Mouse (Mus musculus): ENCODE data around the gene Tmem100. TPM values are rescaled to one million over a fixed set of nuclear protein-coding genes. Genes with fewer than 3 reads are reported as not detected.

Tmem100 gene
- polyA plus RNA-seq, 1 experiment from 2014 or later = 29.7 TPM

GRCm38 (mm10) chr11:90027216-90027615 is 2.9 kb upstream of the Tmem100 start:
- WGBS = 25% methylated on average over 7 of the region's 7 CpGs
- Histone ChIP-seq H3K27me3 (replicated peaks; ENCODE audit: control insufficient read depth, insufficient read depth, low read length) (no peaks in the 10 kb centered on the region), H3K4me2 (ENCODE audit: low read depth, low read length) (no peak overlapping the region), H3K4me1 (ENCODE audit: control insufficient read depth, insufficient read depth, low read length) (peaks cover 48% of the 10 kb centered on the region), H3K4me3 (ENCODE audit: low read depth, low read length) (no peak overlapping the region), H3K27ac (replicated peaks; ENCODE audit: low read depth, low read length) (peak overlapping the region; percentile 50; the same call in 1 of the 2 replicates), H3K9me3 (ENCODE audit: control insufficient read depth, low read length) (no peaks in the 10 kb centered on the region), H3K36me3 (ENCODE audit: control insufficient read depth, insufficient read depth, low read length) (no peaks in the 10 kb centered on the region), H3K9ac (ENCODE audit: low read depth, low read length) (no peak overlapping the region)
- peak; percentile 75 for DNase-seq (ENCODE audit: low spot score)
- no peak for ATAC-seq (ENCODE audit: low read depth)

- DNase-seq (ENCODE audit: low spot score) (no peak), ATAC-seq (ENCODE audit: low read depth) (no peak)
- H3K27me3 ChIP-seq (replicated peaks; ENCODE audit: control insufficient read depth, insufficient read depth, low read length) = no peaks in the 10 kb centered on the region
- no peak overlapping the region for H3K4me3 ChIP-seq (ENCODE audit: low read depth, low read length)
- H3K9me3 ChIP-seq (ENCODE audit: control insufficient read depth, low read length) = no peaks in the 10 kb centered on the region
- H3K4me2 ChIP-seq (ENCODE audit: low read depth, low read length) = no peak overlapping the region; the same call in 1 of the 2 replicates
- WGBS = 75% methylated on average over 8 of the region's 8 CpGs
- H3K4me1 ChIP-seq (ENCODE audit: control insufficient read depth, insufficient read depth, low read length) = peaks cover 53% of the 10 kb centered on the region
- H3K27ac ChIP-seq (replicated peaks; ENCODE audit: low read depth, low read length) = peak overlapping the region; percentile 75
- no peak overlapping the region for H3K9ac ChIP-seq (ENCODE audit: low read depth, low read length)
- H3K36me3 ChIP-seq (ENCODE audit: control insufficient read depth, insufficient read depth, low read length) = no peaks in the 10 kb centered on the region
Observed at GRCm38 (mm10) chr11:90028746-90029145, 1.4 kb upstream of the Tmem100 start.

GRCm38 (mm10) chr11:90029354-90029753 is 794 bp upstream of the Tmem100 start:
- Histone ChIP-seq H3K4me3 (ENCODE audit: low read depth, low read length) (peak overlapping the region; percentile 47), H3K27ac (replicated peaks; ENCODE audit: low read depth, low read length) (peak overlapping the region; percentile 75), H3K4me1 (ENCODE audit: control insufficient read depth, insufficient read depth, low read length) (peaks cover 53% of the 10 kb centered on the region), H3K27me3 (replicated peaks; ENCODE audit: control insufficient read depth, insufficient read depth, low read length) (no peaks in the 10 kb centered on the region), H3K9ac (ENCODE audit: low read depth, low read length) (no peak overlapping the region), H3K36me3 (ENCODE audit: control insufficient read depth, insufficient read depth, low read length) (no peaks in the 10 kb centered on the region), H3K4me2 (ENCODE audit: low read depth, low read length) (peak overlapping the region; percentile 67), H3K9me3 (ENCODE audit: control insufficient read depth, low read length) (no peaks in the 10 kb centered on the region)
- DNase-seq (ENCODE audit: low spot score) (peak; percentile 94), ATAC-seq (ENCODE audit: low read depth) (peak; percentile 36; the same call in 1 of the 2 replicates)
- WGBS = 14% methylated on average over 10 of the region's 10 CpGs

GRCm38 (mm10) chr11:90030557-90030956 is 409 bp downstream of the Tmem100 start:
- H3K9me3 ChIP-seq (ENCODE audit: control insufficient read depth, low read length) = no peaks in the 10 kb centered on the region
- peaks cover 10% of the 10 kb centered on the region for H3K36me3 ChIP-seq (ENCODE audit: control insufficient read depth, insufficient read depth, low read length)
- peak overlapping the region; percentile 75 for H3K27ac ChIP-seq (replicated peaks; ENCODE audit: low read depth, low read length)
- peak overlapping the region; percentile 47 for H3K4me3 ChIP-seq (ENCODE audit: low read depth, low read length)
- peak; percentile 93 for DNase-seq (ENCODE audit: low spot score)
- peaks cover 53% of the 10 kb centered on the region for H3K4me1 ChIP-seq (ENCODE audit: control insufficient read depth, insufficient read depth, low read length)
- ATAC-seq (ENCODE audit: low read depth) = peak; percentile 56; the same call in 1 of the 2 replicates
- WGBS = 1% methylated on average over 15 of the region's 15 CpGs
- peak overlapping the region; percentile 67 for H3K4me2 ChIP-seq (ENCODE audit: low read depth, low read length)
- peak overlapping the region; percentile 66 for H3K9ac ChIP-seq (ENCODE audit: low read depth, low read length)
- H3K27me3 ChIP-seq (replicated peaks; ENCODE audit: control insufficient read depth, insufficient read depth, low read length) = no peaks in the 10 kb centered on the region

GRCm38 (mm10) chr11:90031076-90031475 is 928 bp downstream of the Tmem100 start:
- DNase-seq (ENCODE audit: low spot score) (no peak), ATAC-seq (ENCODE audit: low read depth) (no peak)
- Histone ChIP-seq H3K36me3 (ENCODE audit: control insufficient read depth, insufficient read depth, low read length) (peaks cover 14% of the 10 kb centered on the region), H3K9ac (ENCODE audit: low read depth, low read length) (peak overlapping the region; percentile 66), H3K9me3 (ENCODE audit: control insufficient read depth, low read length) (no peaks in the 10 kb centered on the region), H3K27me3 (replicated peaks; ENCODE audit: control insufficient read depth, insufficient read depth, low read length) (no peaks in the 10 kb centered on the region), H3K27ac (replicated peaks; ENCODE audit: low read depth, low read length) (peak overlapping the region; percentile 75), H3K4me2 (ENCODE audit: low read depth, low read length) (peak overlapping the region; percentile 67), H3K4me3 (ENCODE audit: low read depth, low read length) (peak overlapping the region; percentile 47), H3K4me1 (ENCODE audit: control insufficient read depth, insufficient read depth, low read length) (peaks cover 48% of the 10 kb centered on the region)
- 20% methylated on average over 7 of the region's 7 CpGs for WGBS

GRCm38 (mm10) chr11:90032807-90033206 is 2.7 kb downstream of the Tmem100 start:
- peaks cover 31% of the 10 kb centered on the region for H3K4me1 ChIP-seq (ENCODE audit: control insufficient read depth, insufficient read depth, low read length)
- H3K4me2 ChIP-seq (ENCODE audit: low read depth, low read length) = peak overlapping the region; percentile 67
- H3K27me3 ChIP-seq (replicated peaks; ENCODE audit: control insufficient read depth, insufficient read depth, low read length) = no peaks in the 10 kb centered on the region
- 13% methylated on average over 8 of the region's 8 CpGs for WGBS
- H3K9ac ChIP-seq (ENCODE audit: low read depth, low read length) = peak overlapping the region; percentile 38
- H3K27ac ChIP-seq (replicated peaks; ENCODE audit: low read depth, low read length) = no peak overlapping the region
- no peak for ATAC-seq (ENCODE audit: low read depth)
- peak overlapping the region; percentile 47 for H3K4me3 ChIP-seq (ENCODE audit: low read depth, low read length)
- peak; percentile 42 for DNase-seq (ENCODE audit: low spot score)
- H3K36me3 ChIP-seq (ENCODE audit: control insufficient read depth, insufficient read depth, low read length) = peaks cover 25% of the 10 kb centered on the region
- 0 out of 2 replicates have a peak, but pooled peaks cover 6% of the 10 kb centered on the region for H3K9me3 ChIP-seq (ENCODE audit: control insufficient read depth, low read length)

GRCm38 (mm10) chr11:90033442-90033841 is 3.3 kb downstream of the Tmem100 start:
- ATAC-seq (ENCODE audit: low read depth) (no peak), DNase-seq (ENCODE audit: low spot score) (no peak)
- Histone ChIP-seq H3K4me1 (ENCODE audit: control insufficient read depth, insufficient read depth, low read length) (peaks cover 30% of the 10 kb centered on the region), H3K27me3 (replicated peaks; ENCODE audit: control insufficient read depth, insufficient read depth, low read length) (no peaks in the 10 kb centered on the region), H3K4me3 (ENCODE audit: low read depth, low read length) (peak overlapping the region; percentile 47), H3K4me2 (ENCODE audit: low read depth, low read length) (peak overlapping the region; percentile 67), H3K9me3 (ENCODE audit: control insufficient read depth, low read length) (0 out of 2 replicates have a peak, but pooled peaks cover 6% of the 10 kb centered on the region), H3K9ac (ENCODE audit: low read depth, low read length) (peak overlapping the region; percentile 38), H3K36me3 (ENCODE audit: control insufficient read depth, insufficient read depth, low read length) (peaks cover 25% of the 10 kb centered on the region), H3K27ac (replicated peaks; ENCODE audit: low read depth, low read length) (no peak overlapping the region)
- 28% methylated on average over 5 of the region's 5 CpGs for WGBS

GRCm38 (mm10) chr11:90034646-90035045 is 4.5 kb downstream of the Tmem100 start:
- H3K36me3 ChIP-seq (ENCODE audit: control insufficient read depth, insufficient read depth, low read length) = peaks cover 25% of the 10 kb centered on the region
- DNase-seq (ENCODE audit: low spot score) (no peak), ATAC-seq (ENCODE audit: low read depth) (no peak)
- H3K27me3 ChIP-seq (replicated peaks; ENCODE audit: control insufficient read depth, insufficient read depth, low read length) = no peaks in the 10 kb centered on the region
- no peak overlapping the region for H3K4me2 ChIP-seq (ENCODE audit: low read depth, low read length)
- H3K4me1 ChIP-seq (ENCODE audit: control insufficient read depth, insufficient read depth, low read length) = peaks cover 26% of the 10 kb centered on the region
- WGBS = 86% methylated on average over 12 of the region's 12 CpGs
- H3K27ac ChIP-seq (replicated peaks; ENCODE audit: low read depth, low read length) = no peak overlapping the region
- no peak overlapping the region for H3K9ac ChIP-seq (ENCODE audit: low read depth, low read length)
- no peak overlapping the region for H3K4me3 ChIP-seq (ENCODE audit: low read depth, low read length)
- 0 out of 2 replicates have a peak, but pooled peaks cover 6% of the 10 kb centered on the region for H3K9me3 ChIP-seq (ENCODE audit: control insufficient read depth, low read length)

- DNase-seq (ENCODE audit: low spot score) (no peak), ATAC-seq (ENCODE audit: low read depth) (no peak)
- Histone ChIP-seq H3K27me3 (replicated peaks; ENCODE audit: control insufficient read depth, insufficient read depth, low read length) (no peaks in the 10 kb centered on the region), H3K36me3 (ENCODE audit: control insufficient read depth, insufficient read depth, low read length) (peaks cover 25% of the 10 kb centered on the region), H3K4me3 (ENCODE audit: low read depth, low read length) (no peak overlapping the region), H3K27ac (replicated peaks; ENCODE audit: low read depth, low read length) (no peak overlapping the region), H3K9me3 (ENCODE audit: control insufficient read depth, low read length) (0 out of 2 replicates have a peak, but pooled peaks cover 6% of the 10 kb centered on the region), H3K4me1 (ENCODE audit: control insufficient read depth, insufficient read depth, low read length) (peaks cover 19% of the 10 kb centered on the region), H3K9ac (ENCODE audit: low read depth, low read length) (no peak overlapping the region), H3K4me2 (ENCODE audit: low read depth, low read length) (no peak overlapping the region)
- 86% methylated on average over 14 of the region's 14 CpGs for WGBS
Observed at GRCm38 (mm10) chr11:90035532-90035931, 5.4 kb downstream of the Tmem100 start.
